Mouse (Mus musculus): ENCODE results near the gene Tomm20l.
"Not testable (repeated sequence)": the region's sequence is repeated elsewhere in the genome, so short reads cannot be mapped to it uniquely, and the experiment has no call there.

Gene Tomm20l

DNA sequence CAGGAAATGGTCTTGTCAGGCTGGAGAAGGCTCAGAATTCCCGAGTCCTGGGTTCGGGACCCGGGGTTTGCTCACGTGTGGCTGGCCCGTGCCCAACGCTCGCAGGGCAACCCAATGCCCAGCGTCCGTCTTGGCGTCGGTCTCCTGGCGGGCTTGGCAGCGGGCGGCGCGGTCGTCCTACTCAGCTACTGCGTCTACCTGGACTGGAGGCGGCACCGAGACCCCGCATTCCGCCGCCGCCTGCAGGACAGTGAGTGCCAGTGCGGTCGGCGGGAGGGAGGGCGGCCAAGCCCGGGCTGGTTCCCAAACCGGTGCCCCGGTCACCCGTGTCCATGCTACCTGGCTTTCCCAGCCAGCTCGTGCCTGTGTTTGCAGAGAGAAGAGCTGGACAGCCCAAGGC, at the start of gene Tomm20l:
Gene Tomm20l, plus strand, starts transcription at position 98 of the 400 bp plus-strand sequence.
- DNase-seq (ENCODE audit: low spot score) = peak; percentile 52

DNA sequence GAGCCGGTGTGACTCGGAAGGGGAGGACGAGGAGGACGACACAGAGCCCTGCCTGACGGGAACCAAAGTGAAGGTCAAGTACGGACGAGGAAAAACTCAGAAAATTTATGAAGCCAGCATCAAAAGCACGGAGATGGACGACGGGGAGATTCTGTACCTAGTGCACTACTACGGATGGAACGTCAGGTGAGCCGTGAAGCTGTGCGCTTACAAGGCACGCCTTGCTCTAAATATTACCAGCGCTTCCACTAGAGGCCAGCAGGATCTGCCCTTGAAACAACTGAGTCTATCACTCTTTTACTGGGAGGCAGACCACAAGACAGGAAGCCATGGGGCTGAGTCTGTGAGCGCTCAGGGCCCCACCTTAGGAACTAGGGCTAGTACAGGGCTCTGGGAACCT, 41.4 kb upstream of the Tomm20l start:
- no peak for DNase-seq (ENCODE audit: low spot score)

DNA sequence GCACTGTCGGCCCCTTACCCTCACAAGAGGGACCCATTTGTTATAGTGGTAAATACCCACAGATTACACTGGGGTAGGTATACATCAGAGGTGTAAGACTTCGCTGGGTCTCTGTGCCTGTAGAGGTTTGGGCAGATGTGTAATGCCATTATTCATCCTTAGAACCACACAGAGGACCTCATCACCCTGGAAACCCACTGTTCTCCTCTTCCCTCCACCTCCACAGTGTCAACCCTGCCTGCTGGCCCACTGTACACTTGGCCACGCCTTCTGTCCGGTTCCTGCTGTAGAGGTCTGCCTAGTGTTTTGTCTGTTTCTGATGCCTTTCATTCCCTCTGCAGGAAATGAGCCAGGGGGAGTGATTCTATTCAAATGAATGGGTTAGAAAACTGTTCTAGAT, 39.2 kb upstream of the Tomm20l start:
- DNase-seq (ENCODE audit: low spot score) = no peak

DNA sequence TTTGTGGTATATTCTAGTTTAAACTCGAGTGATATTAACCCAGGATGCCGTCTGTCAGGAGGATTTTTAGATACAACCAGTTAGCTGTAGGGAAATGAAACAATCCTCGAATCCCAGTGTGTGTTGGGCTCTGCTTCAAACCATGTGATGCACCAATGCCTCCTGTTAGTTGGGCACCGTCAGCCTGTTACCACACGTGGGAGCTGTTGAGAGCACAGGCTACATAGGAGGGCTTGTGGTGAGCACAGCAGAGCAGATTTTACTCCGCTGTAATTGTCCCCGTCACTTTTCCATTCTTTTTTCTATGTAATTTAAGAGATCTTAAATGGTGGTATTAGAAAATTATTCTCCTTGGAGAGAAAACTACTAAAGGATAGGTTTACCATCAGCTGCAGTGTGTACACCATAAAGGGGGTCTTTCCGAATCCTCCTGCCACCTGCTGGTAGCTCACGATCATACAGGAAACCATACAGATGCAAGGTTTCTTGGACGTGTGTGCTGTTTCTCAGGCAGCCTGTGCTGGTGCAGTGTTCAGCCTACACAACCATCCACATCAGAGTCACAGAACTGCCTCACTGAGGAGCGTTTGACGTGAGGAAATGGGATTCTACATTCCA, 38.0 kb upstream of the Tomm20l start:
- DNase-seq (ENCODE audit: low spot score) = no peak

DNA sequence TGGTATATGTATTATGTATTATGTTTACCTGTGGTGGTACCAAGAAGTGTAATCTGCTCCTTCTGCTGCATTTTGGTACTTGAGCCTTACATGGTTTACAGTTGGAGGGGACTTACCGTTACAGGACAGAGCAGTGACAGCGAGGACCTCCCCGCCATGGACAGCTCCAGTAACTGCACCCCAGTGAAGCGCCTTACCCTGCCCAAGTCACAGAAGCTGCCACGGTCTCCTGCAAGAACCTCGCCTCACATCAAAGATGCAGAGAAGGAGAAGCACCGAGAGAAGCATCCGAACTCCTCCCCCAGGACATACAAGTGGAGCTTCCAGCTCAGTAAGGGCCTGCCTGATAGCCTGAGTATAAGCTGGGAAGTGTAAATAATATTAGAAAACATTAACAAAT, 24.9 kb upstream of the Tomm20l start:
- DNase-seq (ENCODE audit: low spot score) = no peak

DNA sequence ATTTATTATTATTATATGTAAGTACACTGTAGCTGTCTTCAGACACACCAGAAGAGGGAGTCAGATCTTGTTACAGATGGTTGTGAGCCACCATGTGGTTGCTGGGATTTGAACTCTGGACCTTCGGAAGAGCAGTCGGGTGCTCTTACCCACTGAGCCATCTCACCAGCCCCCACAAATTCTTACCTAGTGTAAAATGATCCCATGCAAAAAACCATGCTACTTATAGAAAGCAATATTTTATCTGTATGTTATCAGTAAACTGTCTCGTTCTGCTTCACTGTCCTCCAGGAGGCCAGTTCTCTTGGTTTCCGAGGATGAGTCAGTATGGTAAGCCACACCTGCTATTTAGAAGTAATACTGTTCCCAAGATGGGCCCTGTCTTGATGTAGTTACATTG, 7.0 kb upstream of the Tomm20l start:
- DNase-seq (ENCODE audit: low spot score) = not testable (repeated sequence)

DNA sequence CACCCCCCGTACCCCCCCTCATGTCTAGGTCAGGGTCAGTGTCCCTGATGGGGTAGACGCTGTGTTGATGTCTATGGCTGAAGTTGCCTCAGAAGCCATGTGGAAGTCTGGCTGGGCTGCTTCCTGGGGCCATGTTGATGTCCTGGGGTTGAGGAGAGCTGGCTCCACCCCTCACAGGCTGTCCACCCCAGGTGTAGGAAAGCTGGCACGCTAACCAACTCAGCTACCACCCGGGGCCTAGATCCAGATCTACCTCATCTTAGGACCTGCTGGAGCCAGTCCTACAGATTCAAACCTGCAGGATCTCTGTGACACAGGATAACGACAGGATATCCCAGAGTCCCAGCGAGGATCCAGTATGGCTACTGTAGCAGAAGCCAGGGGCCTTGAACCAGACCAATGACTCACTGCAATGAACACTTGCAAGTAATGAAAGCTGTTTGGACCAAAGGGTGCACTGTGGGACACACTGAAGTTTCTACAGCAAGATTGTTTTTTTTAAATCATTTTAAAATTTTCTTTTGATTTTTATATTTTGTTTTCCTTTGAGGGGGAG, 3.9 kb upstream of the Tomm20l start:
- DNase-seq (ENCODE audit: low spot score) = no peak

DNA sequence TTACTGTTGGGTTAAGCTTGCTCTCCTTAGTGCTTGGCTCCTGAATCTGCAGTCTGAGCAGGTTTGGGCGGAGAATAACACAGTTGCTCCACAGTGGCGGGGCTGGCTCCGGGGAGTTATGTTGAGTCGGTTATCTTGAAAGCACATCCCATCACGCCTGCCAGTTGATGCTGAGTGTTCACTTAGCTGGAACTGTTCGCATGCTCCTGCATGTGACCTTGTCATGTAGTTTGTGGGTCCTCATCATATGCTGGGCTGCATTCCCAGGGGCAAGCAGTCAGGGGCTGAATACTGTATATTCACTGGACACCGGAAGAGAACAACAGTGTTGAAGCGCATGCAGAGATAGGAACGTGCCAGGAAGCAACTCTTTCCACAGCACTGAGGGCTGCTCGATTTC, 1.8 kb downstream of the Tomm20l start:
- no peak for DNase-seq (ENCODE audit: low spot score)

DNA sequence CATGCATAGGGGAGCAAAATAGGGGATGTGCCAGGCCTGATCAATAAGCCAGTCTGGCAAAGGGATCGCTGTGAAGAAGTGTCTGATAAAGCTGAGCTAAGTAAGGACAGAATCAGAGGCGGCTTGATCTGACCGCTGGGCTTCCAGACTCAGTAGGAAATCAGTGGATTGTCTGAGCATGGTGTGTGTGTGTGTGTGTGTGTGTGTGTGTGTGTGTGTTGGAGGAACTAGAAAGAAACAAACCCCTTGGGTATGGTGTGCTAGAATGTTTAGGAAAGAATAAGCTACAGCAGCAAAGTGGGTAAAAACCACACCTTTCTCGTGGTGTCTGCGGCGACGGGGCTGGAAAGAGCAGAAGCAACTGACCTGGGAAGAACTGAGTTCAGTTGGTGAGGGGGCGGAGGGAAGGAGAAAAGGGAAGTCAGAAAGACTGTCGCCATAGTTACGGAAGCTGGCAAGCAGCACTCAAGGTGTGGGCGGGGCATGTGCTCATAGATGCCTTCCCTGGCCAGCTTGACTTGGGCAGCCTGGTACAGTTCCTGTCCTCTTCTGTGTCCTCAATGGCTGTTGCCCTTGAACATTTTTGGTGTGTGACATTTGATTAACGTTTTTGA, 2.6 kb downstream of the Tomm20l start:
- peak; percentile 47 for DNase-seq (ENCODE audit: low spot score)

DNA sequence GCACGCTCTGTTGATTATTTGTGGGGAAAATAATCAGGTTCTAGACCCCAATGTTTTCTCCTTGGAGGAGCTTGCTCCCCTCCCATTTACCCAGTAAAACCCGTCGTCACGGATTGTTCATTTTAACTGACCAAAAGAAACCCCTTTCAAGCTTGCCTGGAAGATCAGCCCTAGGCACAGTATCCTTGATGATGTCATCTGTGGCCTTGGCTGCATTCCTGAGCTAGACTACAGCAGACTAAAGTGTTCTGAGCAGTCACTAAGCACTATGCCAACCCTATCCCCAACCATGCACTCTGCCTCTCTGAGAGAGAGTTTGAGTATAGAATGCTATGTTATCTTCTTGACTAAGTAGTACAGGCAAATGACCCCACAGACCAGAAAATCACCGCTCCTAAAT, 5.2 kb downstream of the Tomm20l start:
- DNase-seq (ENCODE audit: low spot score) = no peak

DNA sequence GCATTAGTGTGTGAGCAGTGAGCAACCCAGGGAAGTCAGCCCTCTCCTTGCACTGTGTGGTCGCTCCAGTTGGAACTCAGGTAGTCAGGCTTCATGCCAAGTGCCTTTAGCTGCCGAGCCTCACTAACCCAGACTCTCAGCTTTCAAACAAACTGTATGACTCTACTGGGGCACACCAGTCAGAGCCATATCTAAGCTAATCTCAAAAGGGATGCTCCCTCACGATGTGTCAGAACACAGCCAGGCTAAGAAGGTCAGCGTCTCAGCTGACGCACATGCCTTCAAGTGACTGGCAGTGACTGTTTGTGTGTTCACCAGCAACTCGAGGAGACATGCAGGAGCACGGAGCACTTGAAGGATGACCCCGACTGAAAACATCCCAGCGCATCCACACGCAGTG, 11.5 kb downstream of the Tomm20l start:
- no peak for DNase-seq (ENCODE audit: low spot score)

DNA sequence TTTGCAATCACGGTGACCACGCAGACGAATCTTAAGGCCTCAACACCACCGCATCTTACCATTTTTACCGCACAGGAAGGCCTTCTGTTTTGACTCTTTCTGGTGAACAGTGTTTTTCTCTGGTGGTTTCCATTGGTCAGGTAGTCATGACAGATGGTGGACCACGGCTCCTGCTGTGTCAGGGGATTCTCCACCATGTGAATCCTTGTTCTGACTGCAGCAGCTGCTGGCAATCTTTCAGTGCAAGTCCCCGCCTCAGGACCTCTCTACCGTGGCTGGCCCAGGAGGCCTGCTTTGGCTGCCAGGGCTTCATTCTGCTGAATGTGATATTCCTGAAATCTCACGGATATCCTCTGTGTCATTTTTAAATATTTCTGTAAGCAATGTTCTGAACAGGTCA, 12.1 kb downstream of the Tomm20l start:
- DNase-seq (ENCODE audit: low spot score) = no peak

DNA sequence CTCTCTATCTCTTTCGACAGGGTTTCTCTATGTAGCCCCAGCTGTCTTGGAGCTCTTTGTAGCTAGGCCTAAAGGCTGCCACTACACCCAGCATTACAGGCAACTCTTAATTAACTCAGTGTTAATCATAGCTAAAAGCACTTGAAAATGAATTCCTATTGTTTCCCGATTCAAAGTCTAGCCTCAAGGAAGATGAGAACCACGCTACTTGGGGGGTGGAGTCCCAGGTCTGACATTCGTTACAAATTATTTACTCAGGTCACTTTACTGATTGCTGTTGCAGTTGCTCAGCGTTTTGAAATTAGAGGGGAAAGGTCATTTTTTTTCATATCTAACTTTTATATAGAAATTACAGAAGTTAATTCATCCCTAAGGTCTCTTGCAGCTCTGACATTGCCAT, 24.4 kb downstream of the Tomm20l start:
- DNase-seq (ENCODE audit: low spot score) = no peak

DNA sequence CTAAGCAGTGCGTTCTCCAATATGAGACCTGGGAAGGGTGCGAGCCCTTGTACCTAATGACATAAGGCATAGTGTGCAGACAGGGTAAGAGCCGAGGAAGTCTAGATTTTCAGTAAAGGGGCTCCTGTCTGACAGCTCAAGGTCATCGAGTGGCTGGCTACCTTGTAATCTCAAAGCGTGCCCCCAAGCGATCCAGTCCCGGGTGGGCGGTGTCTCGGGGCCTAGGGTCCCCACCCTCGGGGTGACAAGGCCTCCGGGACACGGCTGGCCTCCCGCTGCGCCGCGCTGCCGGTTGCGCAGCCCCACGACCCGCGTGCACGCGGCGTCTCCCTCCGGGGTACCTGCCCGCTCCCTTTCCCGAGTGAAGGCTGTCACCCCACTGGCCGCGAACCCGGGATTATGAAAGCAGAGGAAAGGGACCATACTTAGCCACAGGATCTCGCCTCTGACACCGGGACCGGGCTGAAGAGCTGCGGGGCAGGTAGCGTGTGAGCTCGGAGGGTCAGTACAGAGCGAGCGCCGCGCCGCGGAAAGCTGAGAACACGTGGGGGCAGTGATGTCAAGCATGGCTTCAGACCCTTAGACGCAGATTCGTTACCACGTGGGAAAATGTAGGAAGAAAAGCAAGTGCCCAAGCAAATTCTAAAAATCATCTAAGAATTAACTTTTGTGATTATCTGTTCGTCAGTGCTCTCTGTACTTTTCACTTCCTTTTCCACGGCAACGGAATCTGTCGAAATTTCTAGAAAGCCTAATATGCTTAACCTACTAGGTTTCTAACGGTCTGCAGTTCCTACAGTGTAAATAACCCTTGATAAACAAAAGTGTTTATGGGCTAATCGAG, 25.1 kb downstream of the Tomm20l start, which contains the start of the genes Timm9 and 2700049A03Rik:
Gene Timm9, minus strand, starts transcription at position 555 of the 844 bp plus-strand sequence.
Gene 2700049A03Rik, plus strand, starts transcription at position 719 of the 844 bp plus-strand sequence.
- peak; percentile 72 for DNase-seq (ENCODE audit: low spot score)

DNA sequence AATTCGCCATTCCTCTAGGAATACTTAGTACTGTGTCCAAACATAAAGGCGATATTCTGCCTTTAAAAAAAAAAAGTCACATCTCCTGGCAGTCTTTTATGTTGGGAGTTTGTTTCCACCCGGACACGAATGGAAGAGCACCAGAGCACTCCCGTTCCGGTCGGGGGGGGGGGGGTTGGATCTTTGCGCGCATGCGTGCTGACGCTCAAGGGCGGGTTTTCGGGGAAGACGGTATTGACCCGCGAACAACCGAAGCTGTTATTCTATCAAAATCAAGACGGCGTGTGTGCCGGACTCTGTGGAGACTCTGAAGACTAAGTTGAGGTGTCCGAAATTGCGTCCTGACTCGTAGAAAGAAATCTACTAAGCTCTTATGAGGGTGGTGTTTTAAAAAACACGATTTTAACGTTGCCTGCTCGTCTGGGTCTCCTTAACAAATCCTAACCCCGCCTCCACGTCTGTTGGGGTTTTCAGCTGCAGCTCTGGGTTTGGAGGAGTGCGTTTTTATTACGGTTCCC, 25.8 kb downstream of the Tomm20l start:
- DNase-seq (ENCODE audit: low spot score) = peak; percentile 87

DNA sequence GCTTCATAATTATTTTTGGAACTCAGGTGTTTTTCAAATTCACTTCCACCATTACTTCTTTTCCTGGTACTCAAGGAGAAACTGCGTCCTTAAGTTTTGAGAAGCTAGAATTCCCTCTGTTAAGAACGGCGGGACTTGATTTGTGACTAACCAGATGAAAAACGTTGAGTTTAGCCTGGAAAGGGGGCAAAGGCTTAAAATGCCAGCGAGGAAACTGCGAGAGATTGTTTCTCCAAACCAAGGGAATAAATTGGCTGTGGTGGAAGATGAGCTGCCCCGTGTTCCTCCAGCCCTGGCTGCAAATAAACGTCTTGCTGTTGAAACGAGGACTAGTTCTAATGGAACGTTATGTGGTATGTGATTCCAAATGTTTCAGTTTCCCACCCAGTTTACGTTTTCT, 26.5 kb downstream of the Tomm20l start:
- DNase-seq (ENCODE audit: low spot score) = no peak

DNA sequence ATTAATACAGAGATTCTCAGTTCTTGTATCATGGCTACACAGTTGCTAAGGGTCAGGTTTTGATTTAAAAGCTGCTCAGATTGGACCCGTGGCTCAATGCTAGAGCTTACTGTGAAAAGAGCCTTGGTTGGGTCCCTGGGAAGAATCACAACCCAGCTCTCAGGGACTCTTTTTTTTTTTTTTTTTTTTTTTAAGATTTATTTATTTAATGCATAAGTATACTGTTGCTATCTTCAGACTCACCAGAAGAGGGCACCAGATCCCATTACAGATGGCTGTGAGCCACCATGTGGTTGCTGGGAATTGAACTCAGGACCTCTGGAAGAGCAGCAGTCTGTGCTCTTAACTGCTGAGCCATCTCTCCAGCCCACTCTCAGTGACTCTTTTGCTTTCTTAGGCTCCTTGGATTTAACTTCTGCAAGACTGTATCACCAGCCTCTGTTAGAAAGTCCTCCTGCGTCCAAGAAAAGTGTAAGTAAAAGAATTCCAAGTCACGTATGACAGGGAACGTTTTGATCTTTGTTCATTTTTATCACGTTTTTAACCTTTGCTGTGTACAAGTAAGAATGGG, 28.1 kb downstream of the Tomm20l start:
- no peak for DNase-seq (ENCODE audit: low spot score)

DNA sequence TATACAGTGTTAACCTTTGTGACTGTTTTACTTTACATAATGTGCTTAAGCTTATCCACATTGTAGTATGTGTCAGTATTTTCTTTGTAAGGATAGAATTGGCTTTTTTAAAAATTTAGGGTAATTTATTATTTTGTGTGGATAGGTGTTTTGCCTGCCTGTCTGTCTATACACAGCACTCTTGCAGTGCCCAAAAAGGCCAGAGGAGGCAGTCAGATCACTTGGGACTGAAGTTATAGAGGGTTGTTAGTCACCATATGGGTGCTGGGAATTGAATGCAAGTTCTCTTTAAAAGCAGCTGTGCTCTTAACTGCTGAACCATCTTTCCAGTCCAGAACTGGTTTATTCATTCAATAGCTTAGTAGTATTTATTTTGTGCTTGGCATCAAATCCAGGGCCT, 30.0 kb downstream of the Tomm20l start:
- DNase-seq (ENCODE audit: low spot score) = no peak

DNA sequence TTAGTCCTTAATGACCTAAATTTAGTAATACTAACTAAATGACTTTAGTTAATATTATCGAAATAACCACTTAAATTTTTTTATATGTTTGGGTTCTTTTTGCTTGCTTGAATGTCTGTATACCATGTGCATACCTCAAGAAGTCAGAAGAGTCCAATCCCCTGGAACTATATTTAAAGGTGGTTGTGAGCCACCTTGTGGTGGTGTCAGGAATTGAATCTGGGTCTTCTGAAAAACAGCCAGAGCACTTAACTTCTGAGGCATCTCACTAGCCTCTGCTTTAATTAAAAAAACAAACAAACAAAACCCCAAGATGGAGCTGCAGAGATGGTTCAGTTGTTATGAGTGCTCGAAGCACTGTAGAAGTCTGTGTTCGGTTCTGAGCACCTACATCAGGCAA, 36.4 kb downstream of the Tomm20l start:
- DNase-seq (ENCODE audit: low spot score) = peak; percentile 30

DNA sequence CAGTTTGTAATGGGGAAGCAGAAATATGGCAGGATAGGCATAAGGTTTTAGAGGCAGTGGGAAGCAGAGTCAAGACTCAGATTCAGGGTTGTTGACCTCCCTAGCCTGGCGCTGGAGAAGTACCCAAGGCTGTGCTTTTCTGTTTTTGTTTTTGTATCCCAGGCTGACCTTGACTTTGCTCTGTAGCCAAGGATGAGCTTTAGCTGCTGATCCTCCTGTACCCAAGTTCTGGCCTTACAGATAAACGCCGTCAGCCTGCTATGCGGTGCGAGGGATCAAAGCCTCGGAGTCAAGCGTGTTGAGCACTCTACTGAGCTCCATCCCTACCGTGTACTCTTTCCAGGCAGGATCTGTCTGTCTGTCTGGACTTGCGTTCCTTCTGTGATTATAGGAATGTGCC, 37.6 kb downstream of the Tomm20l start:
- DNase-seq (ENCODE audit: low spot score) = no peak

DNA sequence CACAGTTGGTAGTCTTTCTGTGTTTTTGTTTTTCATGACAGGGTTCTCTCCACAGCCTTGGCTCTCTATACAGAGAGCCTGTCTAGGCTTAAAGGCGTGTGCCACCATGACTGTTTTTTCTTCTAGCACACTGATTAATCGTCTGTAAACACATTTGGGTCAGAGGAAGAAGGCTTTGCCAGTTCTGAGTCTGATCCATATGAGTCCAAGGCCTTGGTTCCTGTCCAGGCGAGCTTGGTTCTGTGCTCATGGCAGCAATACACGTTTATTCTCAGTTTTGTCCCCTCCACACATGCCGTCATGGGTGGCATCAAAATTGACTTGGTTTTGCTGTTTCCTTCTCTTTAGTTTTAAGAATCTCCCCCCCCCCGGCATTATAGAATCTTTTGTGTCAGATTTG, 38.2 kb downstream of the Tomm20l start:
- DNase-seq (ENCODE audit: low spot score) = no peak

DNA sequence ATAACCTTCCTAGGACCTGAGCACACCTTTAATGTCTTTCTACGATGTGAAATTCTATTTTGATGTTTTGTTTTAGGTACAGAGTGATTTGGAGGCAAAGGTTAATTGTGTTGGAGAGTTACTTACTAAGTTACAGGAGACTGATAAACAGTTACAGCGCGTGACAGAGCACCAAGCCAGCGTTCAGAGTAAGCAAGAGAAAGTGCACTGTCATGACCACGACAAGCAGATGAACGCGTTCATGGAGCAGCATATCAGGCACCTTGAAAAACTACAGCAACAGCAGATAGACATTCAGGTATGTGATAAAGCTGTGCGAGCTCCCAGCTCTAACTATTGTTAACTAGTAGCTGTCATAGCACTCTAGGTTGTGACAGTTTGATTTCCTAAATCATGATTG, 38.9 kb downstream of the Tomm20l start:
- DNase-seq (ENCODE audit: low spot score) = no peak

Data from urinary bladder, postnatal 14 days (tissue).